Mouse (Mus musculus): ENCODE measurements around the gene Flt3l. TPM values are rescaled to one million over a fixed set of nuclear protein-coding genes. Genes with fewer than 3 reads are reported as not detected.
A peak's percentile ranks its signal among the peaks of the same experiment; 100 is the strongest.

Flt3l gene
- total and polyA plus RNA-seq, 2 experiments from 2014 or later = 2.1 to 8.0 TPM

- ATAC-seq = no peak
- 63% methylated on average over 7 of the region's 7 CpGs for WGBS
- peaks cover 61% of the 10 kb centered on the region for H3K27me3 ChIP-seq (ENCODE audit: insufficient read depth, low read length)
- H3K36me3 ChIP-seq (ENCODE audit: insufficient read depth, low read length) = no peaks in the 10 kb centered on the region
- peaks cover 5% of the 10 kb centered on the region; the same call in 1 of the 2 replicates for H3K4me1 ChIP-seq (ENCODE audit: insufficient read depth, low read length)
- peak; percentile 36 for TF ChIP-seq CTCF (IDR thresholded peaks at IDR 0.05; ENCODE audit: low read depth)
- no peak overlapping the region for H3K27ac ChIP-seq
- no peaks in the 10 kb centered on the region for H3K9me3 ChIP-seq (ENCODE audit: low read length)
- no peak overlapping the region for H3K4me3 ChIP-seq (ENCODE audit: low read length)
- no peak for DNase-seq (ENCODE audit: low spot score)
- H3K9ac ChIP-seq (replicated peaks; ENCODE audit: low read length) = no peak overlapping the region
- no peak overlapping the region for H3K4me2 ChIP-seq (ENCODE audit: low read depth, low read length)
Observed at GRCm38 (mm10) chr7:45172974-45173373, 36.7 kb upstream of the Flt3l start.

GRCm38 (mm10) chr7:45169495-45169894 is 33.3 kb upstream of the Flt3l start:
- Histone ChIP-seq H3K9ac (replicated peaks; ENCODE audit: low read length) (no peak overlapping the region), H3K4me3 (ENCODE audit: low read length) (no peak overlapping the region), H3K27ac (no peak overlapping the region), H3K9me3 (ENCODE audit: low read length) (no peaks in the 10 kb centered on the region), H3K4me1 (ENCODE audit: insufficient read depth, low read length) (peaks cover 9% of the 10 kb centered on the region; the same call in 1 of the 2 replicates), H3K27me3 (ENCODE audit: insufficient read depth, low read length) (peaks cover 49% of the 10 kb centered on the region), H3K4me2 (ENCODE audit: low read depth, low read length) (no peak overlapping the region), H3K36me3 (ENCODE audit: insufficient read depth, low read length) (no peaks in the 10 kb centered on the region)
- ATAC-seq (no peak), DNase-seq (ENCODE audit: low spot score) (no peak)
- TF ChIP-seq CTCF (IDR thresholded peaks at IDR 0.05; ENCODE audit: low read depth) = no peak
- 86% methylated on average over 3 of the region's 3 CpGs for WGBS

GRCm38 (mm10) chr7:45168656-45169055 is 32.4 kb upstream of the Flt3l start:
- DNase-seq (ENCODE audit: low spot score) = no peak
- Histone ChIP-seq H3K9ac (replicated peaks; ENCODE audit: low read length) (peak overlapping the region; percentile 22; the same call in 1 of the 2 replicates), H3K27ac (no peak overlapping the region), H3K36me3 (ENCODE audit: insufficient read depth, low read length) (no peaks in the 10 kb centered on the region), H3K4me2 (ENCODE audit: low read depth, low read length) (peak overlapping the region; percentile 42), H3K9me3 (ENCODE audit: low read length) (no peaks in the 10 kb centered on the region), H3K27me3 (ENCODE audit: insufficient read depth, low read length) (peaks cover 41% of the 10 kb centered on the region), H3K4me3 (ENCODE audit: low read length) (0 out of 2 replicates have a peak overlapping the region, but pooled peaks have one; percentile 10), H3K4me1 (ENCODE audit: insufficient read depth, low read length) (peaks cover 9% of the 10 kb centered on the region; the same call in 1 of the 2 replicates)
- WGBS = 6% methylated on average over 24 of the region's 24 CpGs
- no peak for ATAC-seq
- no peak for TF ChIP-seq CTCF (IDR thresholded peaks at IDR 0.05; ENCODE audit: low read depth)

DNA sequence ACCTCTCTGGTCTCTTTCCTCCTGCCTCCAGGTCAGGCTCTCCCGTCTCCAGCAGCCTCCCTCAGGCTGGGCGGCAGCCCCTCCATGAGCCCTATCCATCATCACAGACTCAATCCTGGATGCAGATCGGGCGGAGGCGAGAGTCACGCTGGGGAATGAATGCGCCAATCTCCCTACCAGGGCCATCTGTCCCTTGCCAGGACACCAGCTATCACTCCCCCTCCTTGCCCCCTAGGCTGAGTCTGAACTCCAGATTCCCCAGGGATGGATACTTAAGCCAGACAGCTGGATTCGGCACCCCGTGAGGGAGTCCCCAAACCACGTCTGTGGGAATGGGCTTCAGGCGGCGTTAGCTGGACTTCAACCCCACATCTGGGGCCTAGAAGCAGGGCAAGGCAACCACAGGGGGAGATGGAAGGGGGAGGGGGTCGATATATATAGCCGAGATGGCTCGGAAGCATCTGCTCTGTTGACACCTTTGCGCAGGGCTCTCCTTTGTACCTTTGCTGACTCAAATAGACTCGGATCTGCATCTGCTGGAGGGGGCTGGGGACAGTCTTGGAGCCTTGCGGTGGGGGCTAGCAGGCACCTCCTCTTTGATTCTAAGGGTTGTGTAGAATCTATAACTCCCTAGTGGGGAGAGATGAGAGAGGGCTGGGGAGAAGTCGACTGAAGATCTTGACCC is 31.7 kb upstream of the Flt3l start:
- Histone ChIP-seq H3K9ac (replicated peaks; ENCODE audit: low read length) (no peak overlapping the region), H3K4me1 (ENCODE audit: insufficient read depth, low read length) (peaks cover 9% of the 10 kb centered on the region; the same call in 1 of the 2 replicates), H3K4me2 (ENCODE audit: low read depth, low read length) (peak overlapping the region; percentile 42)

DNA sequence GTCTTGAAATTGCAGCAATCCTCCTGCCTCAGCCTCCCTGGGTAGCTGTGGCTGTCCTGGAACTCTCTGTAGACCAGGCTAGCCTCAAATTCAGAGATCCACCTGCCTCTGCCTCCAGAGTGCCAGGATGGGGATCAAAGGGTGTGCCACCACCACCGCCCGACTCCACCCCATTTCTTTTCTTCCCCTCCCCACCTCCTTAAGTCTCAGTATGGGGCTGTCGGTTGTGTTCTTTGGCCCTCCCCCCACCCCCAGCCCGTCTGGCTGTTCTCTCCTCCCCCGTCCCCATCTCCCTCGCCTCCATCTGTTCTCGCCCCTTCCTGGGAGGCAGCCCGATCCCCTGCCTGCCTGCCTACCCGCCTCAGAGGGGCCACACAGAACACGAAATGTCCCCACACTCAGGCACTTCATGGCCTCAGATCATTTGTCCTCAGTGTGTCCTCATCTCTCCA is 30.7 kb upstream of the Flt3l start:
- ATAC-seq (no peak), DNase-seq (ENCODE audit: low spot score) (no peak)
- Histone ChIP-seq H3K36me3 (ENCODE audit: insufficient read depth, low read length) (no peaks in the 10 kb centered on the region), H3K4me2 (ENCODE audit: low read depth, low read length) (no peak overlapping the region), H3K27ac (no peak overlapping the region), H3K9ac (replicated peaks; ENCODE audit: low read length) (no peak overlapping the region), H3K27me3 (ENCODE audit: insufficient read depth, low read length) (peaks cover 41% of the 10 kb centered on the region), H3K9me3 (ENCODE audit: low read length) (no peaks in the 10 kb centered on the region), H3K4me1 (ENCODE audit: insufficient read depth, low read length) (peaks cover 9% of the 10 kb centered on the region; the same call in 1 of the 2 replicates), H3K4me3 (ENCODE audit: low read length) (no peak overlapping the region)
- no peak for TF ChIP-seq CTCF (IDR thresholded peaks at IDR 0.05; ENCODE audit: low read depth)
- 18% methylated on average over 10 of the region's 10 CpGs for whole genome bisulfite sequencing

More for the DNA sequence above, 31.7 kb upstream of the Flt3l start:
- DNase-seq (ENCODE audit: low spot score) (no peak), ATAC-seq (no peak)
- WGBS = 3% methylated on average over 19 of the region's 19 CpGs
- no peak for TF ChIP-seq CTCF (IDR thresholded peaks at IDR 0.05; ENCODE audit: low read depth)
- H3K27me3 ChIP-seq (ENCODE audit: insufficient read depth, low read length) = peaks cover 41% of the 10 kb centered on the region
- H3K4me3 ChIP-seq (ENCODE audit: low read length) = no peak overlapping the region
- no peaks in the 10 kb centered on the region for H3K36me3 ChIP-seq (ENCODE audit: insufficient read depth, low read length)
- no peaks in the 10 kb centered on the region for H3K9me3 ChIP-seq (ENCODE audit: low read length)
- H3K27ac ChIP-seq = no peak overlapping the region

- no peaks in the 10 kb centered on the region for H3K36me3 ChIP-seq (ENCODE audit: insufficient read depth, low read length)
- H3K4me2 ChIP-seq (ENCODE audit: low read depth, low read length) = no peak overlapping the region
- no peak overlapping the region for H3K9ac ChIP-seq (replicated peaks; ENCODE audit: low read length)
- H3K9me3 ChIP-seq (ENCODE audit: low read length) = no peaks in the 10 kb centered on the region
- peaks cover 41% of the 10 kb centered on the region for H3K27me3 ChIP-seq (ENCODE audit: insufficient read depth, low read length)
- 52% methylated on average over 11 of the region's 11 CpGs for WGBS
- no peak overlapping the region for H3K27ac ChIP-seq
- peaks cover 9% of the 10 kb centered on the region; the same call in 1 of the 2 replicates for H3K4me1 ChIP-seq (ENCODE audit: insufficient read depth, low read length)
- no peak for ATAC-seq
- H3K4me3 ChIP-seq (ENCODE audit: low read length) = no peak overlapping the region
- TF ChIP-seq CTCF (IDR thresholded peaks at IDR 0.05; ENCODE audit: low read depth) = no peak
- no peak for DNase-seq (ENCODE audit: low spot score)
Observed at GRCm38 (mm10) chr7:45165701-45166100, 29.5 kb upstream of the Flt3l start.

DNA sequence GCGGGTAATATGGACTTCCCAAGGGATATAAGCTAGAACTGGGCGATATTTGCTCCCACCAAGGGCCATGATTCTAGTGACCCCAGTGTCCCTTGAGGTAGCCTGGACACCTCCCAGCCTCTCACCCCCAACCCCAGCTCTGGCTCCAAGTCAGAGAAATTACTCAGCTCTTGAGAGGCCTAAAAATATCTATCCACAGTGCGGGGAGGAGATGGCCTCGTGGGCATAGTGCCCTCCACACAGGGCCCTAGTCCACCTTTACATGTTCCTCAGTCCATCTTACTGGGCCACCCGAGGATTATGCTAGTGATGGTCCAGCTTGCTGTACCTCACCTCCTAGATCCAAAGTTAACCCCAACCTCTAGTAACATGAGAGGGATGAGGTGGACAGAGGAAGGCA is 28.6 kb upstream of the Flt3l start:
- ATAC-seq (no peak), DNase-seq (ENCODE audit: low spot score) (no peak)
- Histone ChIP-seq H3K4me2 (ENCODE audit: low read depth, low read length) (no peak overlapping the region), H3K4me1 (ENCODE audit: insufficient read depth, low read length) (peaks cover 9% of the 10 kb centered on the region; the same call in 1 of the 2 replicates), H3K4me3 (ENCODE audit: low read length) (no peak overlapping the region), H3K27ac (no peak overlapping the region), H3K27me3 (ENCODE audit: insufficient read depth, low read length) (peaks cover 38% of the 10 kb centered on the region), H3K9me3 (ENCODE audit: low read length) (no peaks in the 10 kb centered on the region), H3K36me3 (ENCODE audit: insufficient read depth, low read length) (0 out of 2 replicates have a peak, but pooled peaks cover 4% of the 10 kb centered on the region), H3K9ac (replicated peaks; ENCODE audit: low read length) (no peak overlapping the region)
- TF ChIP-seq CTCF (IDR thresholded peaks at IDR 0.05; ENCODE audit: low read depth) = no peak
- 67% methylated on average over 5 of the region's 5 CpGs for WGBS

Data from hindbrain, postnatal 0 days (tissue).